Mouse (Mus musculus): ENCODE results near the gene Mfsd12.

The Mfsd12 gene

DNA sequence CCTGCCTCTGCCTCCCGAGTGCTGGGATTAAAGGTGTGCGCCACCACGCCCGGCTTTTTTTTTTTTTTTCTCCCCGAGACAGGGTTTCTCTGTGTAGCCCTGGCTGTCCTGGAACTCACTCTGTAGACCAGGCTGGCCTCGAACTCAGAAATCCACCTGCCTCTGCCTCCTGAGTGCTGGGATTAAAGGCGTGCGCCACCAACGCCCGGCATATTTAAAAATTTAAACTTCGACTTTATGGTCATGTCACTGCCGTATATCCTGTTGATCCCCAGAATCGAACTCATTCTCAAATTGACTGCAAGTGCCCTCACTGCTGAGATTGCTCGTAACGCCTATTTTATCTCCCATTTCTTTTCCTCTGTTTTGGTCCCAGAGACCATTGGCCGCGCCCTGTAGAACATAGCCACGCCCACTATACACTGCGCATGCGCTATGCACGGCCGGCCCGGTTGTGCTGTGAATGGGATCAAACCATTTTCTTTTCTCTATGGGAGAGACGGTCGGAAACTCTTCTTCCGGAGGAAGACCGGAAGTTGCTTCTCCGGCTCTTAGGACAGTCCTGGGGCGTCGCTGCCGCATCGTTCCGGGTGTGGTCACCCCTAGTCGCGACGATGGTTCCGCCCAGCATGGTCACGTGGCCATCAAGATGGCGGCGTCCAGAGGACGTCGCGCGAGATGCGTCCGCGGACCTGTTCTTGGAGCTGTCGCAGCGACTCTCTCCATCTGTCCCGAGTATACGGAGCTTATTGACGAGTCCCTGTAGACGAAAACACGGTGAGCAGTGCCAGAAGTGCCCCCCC, 26.7 kb downstream of the Mfsd12 start, which contains the start of the genes Dohh and Gm48551:
TSS of gene Dohh (plus strand) at position 627 of the 803 bp plus-strand sequence.
TSS of gene Gm48551 (plus strand) at position 665 of the 803 bp plus-strand sequence.
- peak; percentile 99 for DNase-seq (ENCODE audit: low spot score)

DNA sequence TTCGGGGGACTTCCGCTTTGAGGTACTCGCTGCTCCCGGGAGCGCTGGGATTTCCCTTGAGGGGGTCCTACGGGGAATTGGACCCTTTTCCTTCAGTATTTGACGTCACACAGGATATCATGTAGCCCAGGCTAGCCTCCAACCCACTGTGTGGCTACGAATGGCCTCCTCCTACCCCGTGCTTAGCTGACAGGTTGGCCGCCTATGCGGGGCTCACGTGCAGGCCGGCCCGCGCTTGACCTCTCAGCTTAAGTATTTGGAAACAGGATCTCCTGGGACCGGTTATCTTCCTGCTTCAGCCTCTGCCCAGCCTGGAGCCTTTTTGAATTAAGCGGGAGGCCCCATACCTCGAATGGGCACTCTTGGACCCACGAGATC, 27.3 kb downstream of the Mfsd12 start:
- no peak for DNase-seq (ENCODE audit: low spot score)

DNA sequence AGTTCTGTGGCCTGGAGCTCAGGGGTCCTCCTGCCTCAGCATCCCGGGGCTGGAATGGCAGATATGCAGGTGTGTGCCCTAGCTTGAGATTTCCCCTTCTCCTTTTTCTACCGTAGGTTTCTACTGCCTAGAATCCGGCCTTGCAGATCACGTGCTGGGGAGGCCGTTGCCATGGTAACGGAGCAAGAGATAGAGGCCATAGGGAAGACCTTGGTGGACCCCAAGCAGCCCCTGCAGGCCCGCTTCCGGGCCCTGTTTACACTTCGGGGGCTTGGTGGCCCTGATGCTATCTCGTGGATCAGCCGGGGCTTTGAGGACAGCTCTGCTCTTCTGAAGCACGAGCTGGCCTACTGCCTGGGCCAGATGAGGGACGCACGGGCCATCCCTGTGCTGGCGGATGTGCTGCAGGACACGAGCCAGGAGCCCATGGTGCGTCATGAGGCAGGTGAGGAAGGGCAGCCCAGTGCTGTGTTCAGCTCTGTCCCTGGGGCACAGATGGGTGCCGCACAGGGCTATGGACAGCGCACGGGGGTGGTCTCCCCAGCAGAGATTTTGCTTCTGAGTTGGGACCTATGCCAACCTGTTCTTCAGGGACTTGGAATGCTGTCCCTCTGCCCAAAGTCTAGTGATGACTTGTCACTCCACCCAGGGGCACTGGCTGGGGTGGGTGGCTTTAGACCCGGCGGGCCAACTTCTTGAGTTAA, 28.5 kb downstream of the Mfsd12 start:
- DNase-seq (ENCODE audit: low spot score): no peak

DNA sequence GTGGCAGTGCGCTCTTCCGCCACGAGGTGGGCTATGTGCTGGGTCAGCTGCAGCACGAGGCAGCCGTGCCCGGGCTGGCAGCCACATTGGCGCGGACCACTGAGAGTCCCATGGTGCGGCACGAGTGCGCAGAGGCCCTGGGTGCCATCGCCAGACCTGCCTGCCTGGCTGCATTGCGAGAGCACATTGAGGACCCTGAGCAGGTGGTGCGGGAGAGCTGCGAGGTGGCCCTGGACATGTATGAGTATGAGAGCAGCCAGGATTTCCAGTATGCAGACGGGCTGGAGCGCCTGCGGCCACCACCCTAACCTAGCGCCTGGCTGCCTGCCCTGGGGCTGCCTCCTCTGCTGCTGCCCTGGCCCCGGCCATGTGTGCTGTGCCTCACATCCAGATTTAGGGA, 30.4 kb downstream of the Mfsd12 start:
- DNase-seq (ENCODE audit: low spot score): no peak

DNA sequence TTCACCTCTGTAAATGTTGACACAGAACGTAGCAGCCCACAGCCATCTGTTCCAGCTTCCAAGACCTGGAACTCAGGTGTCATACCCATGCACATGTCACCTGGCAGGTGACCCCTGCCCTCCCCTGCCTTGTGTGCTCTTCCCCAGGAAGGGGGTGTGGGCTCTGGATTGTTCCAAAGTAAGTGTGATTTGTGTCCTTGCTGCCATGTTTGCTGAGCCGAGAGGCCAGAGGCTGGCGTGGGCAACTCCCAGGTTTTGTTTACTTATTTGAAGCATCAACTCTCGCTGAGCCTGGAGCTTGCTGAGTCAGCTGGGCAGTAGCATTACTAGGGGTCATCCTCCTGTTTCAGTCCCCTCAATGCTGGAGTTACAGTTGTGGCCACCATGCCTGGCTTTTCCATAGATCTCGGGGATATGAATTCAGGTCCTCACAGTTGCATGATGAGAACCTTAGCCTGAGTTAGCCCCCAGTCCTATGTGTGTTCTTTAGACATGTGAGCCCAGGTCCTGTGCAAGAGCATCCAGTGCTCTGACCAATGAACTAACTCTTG, 31.3 kb downstream of the Mfsd12 start, which contains the start of gene Gm48552:
TSS of gene Gm48552 (plus strand) at position 501 of the 551 bp plus-strand sequence.
- no peak for DNase-seq (ENCODE audit: low spot score)

DNA sequence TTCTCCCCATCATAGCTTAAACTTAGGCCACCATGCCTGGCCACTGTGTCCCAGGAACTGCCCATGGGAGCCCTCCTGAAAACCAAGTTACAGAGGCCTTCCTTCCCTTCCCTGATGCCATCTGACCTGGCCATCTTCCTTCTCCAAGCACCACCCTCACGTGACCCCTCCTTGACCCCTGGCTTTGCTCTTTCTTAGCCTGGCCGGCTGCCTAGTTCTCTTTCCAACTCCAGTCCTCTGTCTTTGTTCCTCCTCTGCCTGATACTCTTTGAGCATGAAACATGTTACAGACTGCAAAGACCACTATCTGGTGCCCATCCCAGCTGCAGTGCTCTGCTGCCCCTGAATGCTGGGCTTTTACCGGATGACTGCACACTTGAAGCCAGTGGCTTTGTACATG, 32.1 kb downstream of the Mfsd12 start:
- DNase-seq (ENCODE audit: low spot score): no peak

DNA sequence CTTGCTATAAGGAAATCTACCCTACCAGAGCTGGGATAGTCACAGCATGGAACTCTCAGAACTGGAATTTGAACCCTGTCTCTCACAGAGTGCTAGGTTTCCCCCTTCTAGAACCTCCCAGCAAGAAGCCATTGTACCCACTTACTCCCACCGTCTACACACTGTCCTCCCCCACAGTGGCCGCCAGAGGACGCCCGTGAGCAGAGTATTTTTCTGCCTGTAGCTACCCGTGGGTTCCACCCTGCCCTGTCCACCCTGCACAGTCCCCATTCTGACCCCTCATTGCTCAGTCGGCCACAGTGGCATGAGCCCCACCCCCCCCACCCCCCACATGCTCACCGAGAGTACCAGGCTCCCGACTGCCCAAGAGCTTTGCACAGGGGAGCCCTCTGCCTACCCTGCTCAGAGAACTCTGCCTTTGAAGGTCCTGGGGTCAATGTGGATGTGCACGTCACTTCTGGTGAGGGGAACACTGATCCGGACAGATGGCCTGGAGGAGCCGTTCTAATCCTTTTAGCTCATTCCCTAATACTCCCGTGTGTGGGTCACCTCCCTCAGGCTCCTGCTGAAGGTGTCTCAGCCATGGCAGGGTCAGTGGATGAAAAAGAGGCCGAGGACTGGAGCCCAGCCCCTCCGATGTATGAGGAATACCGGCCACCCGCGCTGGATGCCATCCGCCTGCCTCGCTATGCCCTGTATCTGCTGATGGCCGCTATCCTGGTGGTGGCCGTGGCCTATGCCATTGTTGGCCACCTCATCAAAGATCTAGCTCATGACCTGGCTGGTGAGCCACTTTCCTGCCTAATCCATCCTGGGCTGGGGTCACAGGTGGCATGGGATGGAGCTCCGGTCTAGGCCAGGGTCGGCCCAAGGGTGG, 32.7 kb downstream of the Mfsd12 start:
- DNase-seq (ENCODE audit: low spot score): peak; percentile 76

DNA sequence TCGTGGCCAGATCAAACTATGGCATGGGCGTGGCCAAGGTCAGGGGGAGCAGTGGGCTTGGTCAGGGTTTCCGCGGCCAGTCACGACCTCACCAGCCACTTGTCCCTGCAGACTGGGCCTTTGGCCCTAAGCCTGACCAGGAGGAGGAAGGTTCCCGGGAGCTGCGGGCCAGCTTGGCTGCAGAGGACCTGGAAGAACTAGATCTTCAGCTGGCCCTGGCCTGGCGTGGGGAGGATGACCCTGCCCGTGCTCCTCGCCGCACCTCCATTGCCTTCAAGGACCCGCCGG, 33.3 kb downstream of the Mfsd12 start:
- DNase-seq (ENCODE audit: low spot score): no peak

DNA sequence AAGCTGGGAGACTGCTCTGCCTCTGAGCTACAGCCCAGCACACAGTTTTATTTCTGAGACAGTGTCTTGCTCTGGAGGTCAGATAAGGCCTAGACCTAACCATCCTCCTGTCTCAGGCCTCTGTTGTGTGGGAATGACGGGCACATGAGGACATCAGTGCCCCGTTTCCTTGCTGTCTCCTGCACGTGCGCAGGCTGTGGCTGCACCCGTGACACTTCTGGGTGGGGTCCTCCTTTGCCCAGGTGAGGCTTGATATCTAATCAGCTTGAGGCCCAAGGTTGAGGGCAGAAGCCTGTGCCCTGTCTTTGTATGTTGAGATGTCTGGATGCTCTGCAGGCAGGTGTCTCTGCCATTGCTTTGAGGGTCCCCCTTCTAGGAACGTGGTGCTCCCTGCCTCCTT, 35.0 kb downstream of the Mfsd12 start:
- DNase-seq (ENCODE audit: low spot score): no peak

DNA sequence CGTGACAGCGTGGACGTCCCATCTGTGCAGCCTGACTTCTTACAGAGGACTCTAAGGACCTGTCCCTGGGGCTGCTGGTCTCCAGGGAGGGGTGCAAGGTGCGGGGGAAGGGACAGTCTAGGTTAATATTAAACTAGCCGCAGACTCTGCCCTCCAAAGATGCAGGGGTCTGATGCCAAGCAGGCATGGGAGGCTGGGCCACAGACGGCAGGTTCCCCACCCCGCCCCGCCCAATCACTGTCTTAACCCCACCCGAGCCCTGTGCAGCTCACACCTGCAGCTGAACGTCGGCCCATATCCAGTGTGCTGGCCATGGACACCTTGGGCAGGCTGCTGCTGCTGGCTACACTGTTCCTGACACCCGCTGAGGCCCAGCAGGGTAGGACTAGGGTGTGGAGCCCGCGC, 35.5 kb downstream of the Mfsd12 start, which contains the start of gene Smim24:
TSS of gene Smim24 (plus strand) at position 271 of the 405 bp plus-strand sequence.
- DNase-seq (ENCODE audit: low spot score): no peak

DNA sequence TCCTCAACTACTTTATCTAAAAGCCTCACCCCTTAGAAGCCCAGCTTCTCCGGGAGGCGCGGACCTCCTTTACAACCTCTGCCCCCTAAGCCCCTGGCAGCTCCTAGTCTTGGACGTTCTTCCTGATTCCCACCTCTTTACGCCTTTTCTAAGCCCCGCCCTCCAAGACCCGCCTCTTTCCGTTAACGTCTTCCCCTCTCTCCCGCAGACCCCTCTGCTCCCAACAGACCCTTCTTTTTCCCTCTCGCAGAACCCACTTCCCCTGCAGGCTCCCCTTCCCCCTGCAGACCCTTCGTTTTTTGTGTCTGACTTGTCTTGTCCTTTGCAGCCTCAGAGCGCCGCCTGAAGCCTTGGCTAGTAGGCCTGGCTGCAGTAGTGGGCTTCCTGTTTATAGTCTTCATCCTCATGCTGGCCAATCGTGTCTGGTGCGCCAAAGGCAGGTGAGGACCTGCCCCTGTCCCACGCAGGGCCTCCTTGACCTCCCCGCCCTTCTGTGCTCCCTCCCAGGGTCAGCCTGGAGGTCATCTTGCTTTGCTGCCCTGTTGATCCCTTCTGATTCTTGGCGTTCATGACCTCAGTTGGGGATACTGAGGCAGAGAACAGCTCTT, 36.3 kb downstream of the Mfsd12 start:
- DNase-seq (ENCODE audit: low spot score): no peak

DNA sequence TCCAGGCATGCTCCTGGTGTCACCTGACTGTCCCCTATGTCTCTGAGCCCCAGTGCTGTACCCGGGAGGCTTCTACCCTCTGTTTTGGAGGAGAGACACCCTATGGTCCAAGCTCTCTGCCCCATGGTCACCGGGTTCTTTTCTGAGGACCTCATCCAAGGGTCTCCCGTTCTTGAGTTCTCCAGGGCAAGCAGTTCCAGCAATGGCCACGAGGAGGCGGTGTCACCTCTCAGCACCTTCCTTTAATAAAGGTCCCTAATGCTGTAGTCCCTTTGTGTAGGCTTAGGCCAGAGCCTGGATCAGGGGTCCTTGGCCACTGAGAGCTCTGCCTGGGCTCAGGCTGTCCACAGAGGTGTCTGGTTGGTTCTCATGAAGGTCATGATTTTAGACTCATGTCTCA, 37.8 kb downstream of the Mfsd12 start:
- peak; percentile 54 for DNase-seq (ENCODE audit: low spot score)

DNA sequence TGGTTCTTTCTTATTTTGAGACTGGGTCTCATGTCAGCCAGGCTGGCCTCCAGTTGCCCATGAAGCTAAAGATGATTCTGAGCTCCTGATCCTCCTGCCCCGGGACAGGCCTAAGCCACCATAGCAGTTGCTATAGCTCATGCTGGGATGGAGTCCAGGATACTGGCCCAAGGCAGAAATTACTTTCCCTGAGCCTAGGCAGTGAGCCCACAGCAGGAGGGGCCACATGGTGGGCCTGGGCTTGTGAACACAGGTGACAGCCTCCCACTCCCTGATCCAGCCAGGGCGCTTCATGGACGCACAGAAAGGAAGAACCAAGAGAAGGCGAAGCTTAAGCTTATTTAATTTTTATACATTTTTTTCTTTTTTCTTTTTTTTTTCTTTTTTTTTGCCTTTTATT, 38.6 kb downstream of the Mfsd12 start:
- no peak for DNase-seq (ENCODE audit: low spot score)

DNA sequence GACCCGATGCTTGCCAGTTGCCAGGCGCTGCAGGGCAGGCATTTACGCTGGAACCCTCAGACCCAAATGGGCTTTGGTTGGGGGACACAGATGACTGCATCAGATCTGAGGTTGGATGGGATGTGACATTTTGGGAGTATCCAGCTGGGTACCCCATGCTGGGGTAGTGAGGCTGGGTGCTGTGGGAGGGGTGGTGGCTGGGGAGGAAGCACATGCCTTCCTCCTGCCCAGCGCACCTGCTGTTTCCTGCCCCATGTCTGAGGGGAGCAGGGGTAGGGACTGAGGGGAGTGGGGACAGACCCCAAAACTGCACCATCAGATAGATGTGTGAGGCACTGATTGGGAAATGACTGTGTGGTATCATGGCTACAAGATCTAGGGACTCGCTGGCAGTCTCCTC, 39.5 kb downstream of the Mfsd12 start:
- no peak for DNase-seq (ENCODE audit: low spot score)

DNA sequence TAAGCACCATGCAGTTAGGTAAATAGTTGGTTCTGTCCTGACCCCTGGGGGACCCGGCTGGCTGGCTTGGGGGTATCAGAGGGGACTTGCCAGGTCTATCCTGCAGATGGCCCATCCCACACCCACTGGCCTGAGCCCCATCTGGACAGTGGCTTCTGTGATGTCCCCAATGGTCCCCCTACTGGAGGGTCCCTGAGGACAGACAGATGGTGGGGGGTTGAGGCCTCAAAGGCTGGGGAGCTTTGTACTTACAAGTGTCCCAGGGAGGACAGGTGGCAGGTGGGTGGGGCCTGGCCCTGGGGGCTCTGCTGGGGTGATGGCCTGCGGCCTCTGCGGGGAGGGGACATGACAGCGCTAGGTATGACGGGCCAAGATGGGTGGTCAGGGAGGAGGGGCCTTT, 42.0 kb downstream of the Mfsd12 start:
- no peak for DNase-seq (ENCODE audit: low spot score)

DNA sequence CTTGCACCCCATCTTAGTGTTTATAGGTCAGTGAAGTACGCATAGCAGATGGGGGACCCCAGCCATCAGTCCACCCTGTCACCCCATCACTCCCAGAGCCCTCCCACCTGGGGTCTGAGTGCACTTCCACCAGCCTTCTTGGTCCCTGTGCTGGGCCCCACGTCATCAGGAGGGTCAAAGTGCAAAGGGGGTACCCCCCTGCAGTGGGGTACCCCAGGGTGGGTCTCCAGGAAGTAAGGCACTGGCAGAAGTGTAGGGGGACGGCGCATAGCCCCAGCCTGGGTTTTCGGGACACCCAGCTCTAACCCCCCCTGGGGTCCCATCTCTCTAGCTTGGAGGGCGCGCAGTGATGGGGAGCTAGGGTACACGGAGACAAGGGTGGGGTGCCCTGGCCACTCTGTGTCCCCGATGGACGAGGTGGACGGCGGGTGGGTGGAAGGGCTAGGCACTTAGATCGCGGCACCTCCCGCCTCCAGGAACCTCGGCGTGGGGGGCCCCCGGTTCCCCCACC, 42.6 kb downstream of the Mfsd12 start:
- DNase-seq (ENCODE audit: low spot score): no peak

DNA sequence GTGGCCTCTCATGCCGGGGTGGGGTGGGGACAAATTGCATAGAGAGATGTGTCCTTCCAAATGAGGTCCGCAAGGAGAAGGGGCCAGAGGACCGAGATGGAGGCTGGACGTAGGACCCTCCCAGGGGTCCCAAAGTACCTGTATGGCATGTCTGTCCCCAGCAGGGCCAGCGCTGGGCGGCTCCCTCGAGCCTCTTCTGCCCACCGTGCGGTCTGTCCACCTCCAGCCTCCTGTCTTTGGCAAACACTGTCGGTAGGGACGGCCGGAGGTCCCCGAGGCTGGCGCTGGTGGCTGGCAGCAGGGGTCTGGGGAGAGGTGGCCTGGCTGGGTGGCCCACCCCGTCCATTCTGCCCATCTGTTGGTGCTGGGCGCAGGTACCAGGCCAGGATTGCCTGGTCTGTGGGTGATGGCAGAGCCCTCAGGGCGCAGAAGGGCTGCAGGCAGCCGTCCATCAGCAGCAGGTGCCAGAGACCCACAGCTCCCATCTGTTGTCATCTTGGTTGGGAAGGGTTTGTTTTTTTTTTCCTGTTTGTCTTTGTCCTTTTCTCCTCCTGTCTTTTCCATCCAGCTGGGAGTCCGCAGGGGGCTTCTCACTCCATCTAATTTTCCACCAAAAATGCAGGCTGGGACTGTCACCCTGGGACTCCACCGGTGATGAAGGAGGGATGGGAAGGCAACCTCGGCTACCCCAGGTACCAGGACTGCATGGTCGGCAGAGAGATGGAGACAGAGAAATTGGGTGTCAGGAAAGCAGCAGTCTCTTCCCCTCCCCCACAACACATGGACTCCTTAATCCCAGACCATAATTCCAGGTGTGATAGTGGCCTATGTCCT, 43.3 kb downstream of the Mfsd12 start:
- DNase-seq (ENCODE audit: low spot score): no peak

DNA sequence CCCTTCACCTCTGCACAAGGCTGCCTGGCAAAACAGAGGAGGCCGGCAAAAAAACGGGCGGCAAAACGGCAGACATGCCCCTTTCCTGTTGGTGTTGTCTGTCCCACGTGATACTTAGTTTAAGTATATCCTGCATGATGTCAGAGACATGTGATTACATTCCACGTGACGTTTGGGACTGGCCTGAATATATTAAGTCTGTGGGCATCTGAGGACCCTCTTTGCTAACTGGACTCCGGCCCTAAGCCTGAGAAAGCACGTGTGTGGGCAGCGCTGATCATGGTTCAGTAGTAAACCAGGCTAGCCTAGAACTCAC, 43.9 kb downstream of the Mfsd12 start:
- DNase-seq (ENCODE audit: low spot score): no peak

DNA sequence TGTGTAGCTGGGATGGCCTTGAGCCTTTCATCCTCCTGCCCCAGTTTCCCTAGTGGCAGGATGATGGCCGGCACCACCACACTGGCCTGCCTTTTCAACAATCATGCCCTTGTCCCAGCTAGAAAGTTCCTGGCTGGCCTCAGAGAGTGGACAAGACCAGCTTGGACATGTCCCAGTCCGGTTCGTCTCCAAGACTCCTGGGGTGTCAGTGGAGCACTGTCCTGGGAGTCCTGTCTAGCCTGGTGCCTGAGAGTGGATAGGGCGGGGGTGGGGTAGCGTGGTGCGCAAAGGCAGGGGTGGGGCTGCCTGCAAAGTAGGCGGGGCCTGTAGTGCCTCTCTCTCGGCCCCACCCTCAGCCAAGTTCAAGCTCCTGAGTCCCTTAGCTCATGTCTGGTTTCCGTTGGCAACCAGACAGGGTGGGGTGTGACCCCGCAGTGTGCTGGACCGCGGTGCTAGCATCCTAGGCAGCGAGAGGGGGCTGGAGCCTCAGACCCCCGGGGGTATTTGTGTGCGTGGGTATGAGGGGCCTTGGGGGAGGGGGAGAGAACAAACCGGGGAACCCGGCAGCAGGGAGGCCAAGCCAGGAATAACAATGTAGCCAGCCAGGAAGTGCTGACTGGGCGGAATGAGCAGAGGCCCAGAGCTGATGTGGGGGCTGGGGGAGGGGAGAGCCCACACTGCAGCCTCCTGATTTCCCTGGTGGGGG, 44.4 kb downstream of the Mfsd12 start:
- peak; percentile 84 for DNase-seq (ENCODE audit: low spot score)

DNA sequence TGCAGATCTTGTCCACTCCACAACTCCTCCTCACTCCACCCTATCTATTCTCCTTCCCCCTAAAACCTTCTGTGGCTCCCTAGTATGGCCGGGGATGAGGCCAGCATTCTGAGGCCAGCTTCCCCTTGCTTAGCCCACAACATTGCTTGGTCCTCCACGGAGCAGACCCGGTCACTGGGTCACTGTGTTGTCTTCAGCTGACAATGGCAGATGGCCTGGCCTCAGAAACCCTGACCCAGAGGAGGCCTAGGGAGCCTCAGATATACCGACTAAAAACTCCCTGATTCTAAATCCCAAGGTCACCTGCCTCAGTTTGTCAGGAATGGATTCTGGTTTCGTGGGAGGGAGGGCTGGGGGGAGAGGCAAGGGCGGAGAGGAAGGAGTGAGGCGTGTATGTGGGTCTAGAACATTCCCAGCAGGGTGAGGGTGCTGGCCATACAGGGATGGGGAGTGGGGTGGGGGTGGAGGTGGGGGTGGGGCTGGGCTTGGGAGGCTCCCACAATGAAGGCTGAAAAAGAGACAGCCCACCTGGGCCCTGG, 45.0 kb downstream of the Mfsd12 start:
- DNase-seq (ENCODE audit: low spot score): no peak
